Mouse (Mus musculus) erythroblast, embryonic 14.5 days (primary cell): ENCODE results near the gene Rpl36al. TPM values are rescaled to one million over a fixed set of nuclear protein-coding genes. Genes with fewer than 3 reads are reported as not detected.

ENCODE experiments used
- H3K27me3 ChIP-seq: 2 replicates; pipeline ENCODE4 v1.6.1; 2012; ENCODE audit warnings: inconsistent platforms; ENCODE audit not compliant: control insufficient read depth
- H3K36me3 ChIP-seq: 2 replicates; pipeline ENCODE4 v1.6.1; 2012; ENCODE audit warnings: mild to moderate bottlenecking, inconsistent platforms; ENCODE audit not compliant: control insufficient read depth
- H3K4me1 ChIP-seq: 2 replicates; pipeline ENCODE4 v1.6.1; 2012; ENCODE audit warnings: inconsistent platforms; ENCODE audit not compliant: control insufficient read depth
- H3K4me3 ChIP-seq: replicated peaks from 2 replicates; pipeline ENCODE3; 2012; ENCODE audit warnings: moderate library complexity, mild to moderate bottlenecking, inconsistent platforms
- H3K9me3 ChIP-seq: 2 replicates; pipeline ENCODE4 v1.6.1; 2012; ENCODE audit warnings: low read length, inconsistent platforms, mixed read lengths; ENCODE audit not compliant: control insufficient read depth
- GATA1 ChIP-seq: IDR thresholded peaks from 2 replicates; pipeline ENCODE4 v1.6.1; 2012; ENCODE audit warnings: low read length, inconsistent platforms, mixed read lengths
- TAL1 ChIP-seq: IDR thresholded peaks from 3 replicates; pipeline ENCODE4 v1.6.1; 2012; ENCODE audit warnings: low read length, inconsistent platforms, mixed read lengths
- polyA plus RNA-seq: library from polyadenylated mRNA; stranded (reverse); fragments of >175 nt; gene quantifications from 2 replicates; pipeline ENCODE4 v1.2.3, GENCODE M21; 2012

The Rpl36al gene
- polyA plus RNA-seq, 1 experiment: 7.3 TPM

DNA sequence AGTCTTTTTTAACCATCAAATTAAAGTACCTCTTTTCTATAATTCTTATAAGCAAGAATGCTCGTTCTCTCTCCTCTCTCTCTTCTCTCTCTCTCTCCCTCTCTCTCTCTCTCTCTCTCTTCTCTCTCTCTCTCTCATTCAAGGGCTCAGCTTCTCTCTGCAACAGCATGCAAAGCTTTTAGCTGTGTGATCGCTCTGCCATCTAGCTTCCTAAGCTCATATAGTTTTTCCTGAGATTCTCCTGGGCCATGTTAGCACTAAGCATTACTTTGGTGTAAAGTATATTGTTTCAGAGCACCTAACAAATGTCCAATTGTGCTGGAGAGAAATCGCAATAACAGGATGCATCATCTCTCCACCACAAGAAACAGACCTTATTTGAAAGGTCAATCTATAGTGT, 44.7 kb downstream of the Rpl36al start:
- no peaks in the 10 kb centered on the region for H3K9me3 ChIP-seq
- no peak for TF ChIP-seq TAL1
- no peak for TF ChIP-seq GATA1
- no peak overlapping the region for H3K4me3 ChIP-seq
- no peaks in the 10 kb centered on the region for H3K4me1 ChIP-seq
- H3K36me3 ChIP-seq: no peaks in the 10 kb centered on the region
- no peaks in the 10 kb centered on the region for H3K27me3 ChIP-seq

Other genes with a start within 250 kb of the Rpl36al start
- gene Rps29, start 24.9 kb downstream of the Rpl36al start, polyA plus RNA-seq: 65.5 and 410 TPM in 2 replicates
- gene Lrr1, start 15.3 kb downstream of the Rpl36al start, polyA plus RNA-seq: 7.6 TPM in 2 replicates
- 0.73 and 0.90 TPM in 2 replicates for gene Mgat2, start 74 bp upstream of the Rpl36al start, polyA plus RNA-seq
- not detected in 2 replicates for gene Gm49383, start 13.0 kb upstream of the Rpl36al start, polyA plus RNA-seq
- 1.6 and 2.3 TPM in 2 replicates for gene Dnaaf2, start 14.3 kb upstream of the Rpl36al start, polyA plus RNA-seq
- gene Gm49384, start 20.2 kb upstream of the Rpl36al start, polyA plus RNA-seq: not detected in 2 replicates
- 2.5 and 2.9 TPM in 2 replicates for gene Pole2, start 44.1 kb upstream of the Rpl36al start, polyA plus RNA-seq
- not detected in 2 replicates for gene Klhdc1, start 57.1 kb upstream of the Rpl36al start, polyA plus RNA-seq
- 4.1 and 5.1 TPM in 2 replicates for gene Klhdc2, start 112.6 kb upstream of the Rpl36al start, polyA plus RNA-seq
- 0.12 and 0.79 TPM in 2 replicates for gene Nemf, start 173.1 kb upstream of the Rpl36al start, polyA plus RNA-seq
- 24.7 and 27.9 TPM in 2 replicates for gene Arf6, start 188.1 kb upstream of the Rpl36al start, polyA plus RNA-seq
- 0.23 and 0.28 TPM in 2 replicates for gene Gm9887, start 188.4 kb upstream of the Rpl36al start, polyA plus RNA-seq